Mouse (Mus musculus): ENCODE data around the gene Rhcg. TPM values are rescaled to one million over a fixed set of nuclear protein-coding genes. Genes with fewer than 3 reads are reported as not detected.

Gene Rhcg
- polyA plus RNA-seq, 1 experiment from 2014 or later = 0.65 TPM

DNA sequence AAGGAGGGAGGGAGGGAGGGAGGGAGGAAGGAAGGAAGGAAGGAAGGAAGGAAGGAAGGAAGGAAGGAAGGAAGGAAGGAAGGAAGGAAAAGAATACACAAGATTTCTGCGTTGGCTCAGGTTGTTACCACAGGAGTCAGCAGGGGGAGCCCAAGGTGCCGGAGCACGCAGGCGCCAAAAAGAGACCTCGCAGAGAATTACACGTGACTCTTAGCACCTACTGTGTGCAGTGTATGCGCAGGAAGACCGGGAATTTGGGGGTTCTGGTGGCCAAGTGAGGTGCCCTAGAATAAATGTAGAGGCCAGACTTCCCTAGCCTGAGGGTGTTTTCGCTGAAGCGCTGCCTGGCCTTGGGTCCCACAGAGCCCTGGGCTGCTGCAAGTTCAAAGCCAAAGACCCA is 64.8 kb downstream of the Rhcg start:
- no peaks in the 10 kb centered on the region for H3K9me3 ChIP-seq (ENCODE audit: control insufficient read depth, low read length)
- no peak overlapping the region for H3K4me2 ChIP-seq (ENCODE audit: low read depth, low read length)
- H3K9ac ChIP-seq (ENCODE audit: low read depth, low read length) = no peak overlapping the region
- H3K27me3 ChIP-seq (replicated peaks; ENCODE audit: control insufficient read depth, insufficient read depth, low read length) = peaks cover 93% of the 10 kb centered on the region
- ATAC-seq (ENCODE audit: low read depth) (no peak), DNase-seq (ENCODE audit: low spot score) (no peak)
- no peak overlapping the region for H3K27ac ChIP-seq (replicated peaks; ENCODE audit: low read depth, low read length)
- H3K36me3 ChIP-seq (ENCODE audit: control insufficient read depth, insufficient read depth, low read length) = no peaks in the 10 kb centered on the region
- 2% methylated on average over 9 of the region's 10 CpGs for WGBS
- no peak overlapping the region for H3K4me3 ChIP-seq (ENCODE audit: low read depth, low read length)
- no peaks in the 10 kb centered on the region for H3K4me1 ChIP-seq (ENCODE audit: control insufficient read depth, insufficient read depth, low read length)

DNA sequence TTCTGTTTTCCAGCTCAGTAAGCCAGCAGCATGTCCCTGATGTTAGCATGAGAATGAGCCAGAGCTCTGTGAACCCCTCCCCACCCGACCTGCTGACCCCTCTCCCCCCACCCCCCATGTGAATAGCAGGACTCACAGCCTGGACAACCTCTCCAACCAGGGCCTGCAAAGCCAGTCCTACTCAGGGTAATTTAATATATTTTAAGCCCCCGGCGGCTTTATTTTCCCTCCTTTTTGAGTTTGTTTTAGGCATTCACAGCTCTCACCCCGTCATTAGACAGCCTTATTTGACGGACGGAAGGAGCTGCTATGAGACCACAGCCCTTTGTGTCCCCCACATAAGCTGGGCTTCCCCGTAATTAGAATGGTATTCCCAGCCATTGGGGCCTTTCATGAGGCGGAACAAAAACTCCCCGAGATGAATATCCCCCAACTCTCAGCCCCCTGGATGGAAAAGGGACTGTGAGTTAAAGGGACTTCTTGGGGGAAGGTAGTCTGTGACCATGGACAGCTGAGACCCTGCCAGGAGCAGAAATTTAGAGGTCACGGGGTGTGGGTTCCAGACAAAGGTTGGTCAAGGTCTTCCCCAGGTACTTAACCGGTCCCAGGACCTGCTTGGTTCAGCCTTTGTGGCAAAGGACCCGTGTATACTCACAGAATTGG is 68.4 kb downstream of the Rhcg start:
- ATAC-seq (ENCODE audit: low read depth) = no peak; the same call in 1 of the 2 replicates
- Histone ChIP-seq H3K36me3 (ENCODE audit: control insufficient read depth, insufficient read depth, low read length) (no peaks in the 10 kb centered on the region), H3K9ac (ENCODE audit: low read depth, low read length) (no peak overlapping the region), H3K4me3 (ENCODE audit: low read depth, low read length) (no peak overlapping the region), H3K9me3 (ENCODE audit: control insufficient read depth, low read length) (no peaks in the 10 kb centered on the region), H3K27me3 (replicated peaks; ENCODE audit: control insufficient read depth, insufficient read depth, low read length) (peaks cover 93% of the 10 kb centered on the region), H3K27ac (replicated peaks; ENCODE audit: low read depth, low read length) (no peak overlapping the region), H3K4me1 (ENCODE audit: control insufficient read depth, insufficient read depth, low read length) (no peaks in the 10 kb centered on the region), H3K4me2 (ENCODE audit: low read depth, low read length) (no peak overlapping the region)
- WGBS = 21% methylated on average over 12 of the region's 12 CpGs
- no peak for DNase-seq (ENCODE audit: low spot score)

DNA sequence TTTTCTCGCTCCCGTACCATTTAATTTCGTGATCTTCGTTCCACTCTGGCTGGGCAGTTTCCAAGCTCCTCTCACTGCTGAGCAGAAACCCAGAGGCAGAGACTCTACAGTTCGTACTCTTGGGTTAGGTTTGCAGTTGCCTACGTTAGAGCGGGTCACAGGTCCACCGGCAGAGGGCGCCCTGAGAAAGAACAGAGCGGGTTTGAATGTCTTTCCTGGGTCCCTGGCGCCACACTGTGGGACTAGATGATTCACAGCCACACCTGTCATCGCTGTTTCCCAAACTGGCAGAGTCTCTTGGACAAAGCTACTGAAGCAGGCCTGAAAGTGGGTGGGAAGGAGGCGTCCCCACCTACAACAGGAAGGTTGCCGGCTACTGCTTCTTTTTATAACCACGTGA is 70.4 kb downstream of the Rhcg start:
- ATAC-seq (ENCODE audit: low read depth) (peak; percentile 85), DNase-seq (ENCODE audit: low spot score) (peak; percentile 81)
- under 1% methylated on average over 15 of the region's 15 CpGs for whole genome bisulfite sequencing
- Histone ChIP-seq H3K27ac (replicated peaks; ENCODE audit: low read depth, low read length) (no peak overlapping the region), H3K9me3 (ENCODE audit: control insufficient read depth, low read length) (no peaks in the 10 kb centered on the region), H3K4me3 (ENCODE audit: low read depth, low read length) (no peak overlapping the region), H3K36me3 (ENCODE audit: control insufficient read depth, insufficient read depth, low read length) (no peaks in the 10 kb centered on the region), H3K9ac (ENCODE audit: low read depth, low read length) (no peak overlapping the region), H3K4me2 (ENCODE audit: low read depth, low read length) (no peak overlapping the region), H3K27me3 (replicated peaks; ENCODE audit: control insufficient read depth, insufficient read depth, low read length) (peaks cover 94% of the 10 kb centered on the region), H3K4me1 (ENCODE audit: control insufficient read depth, insufficient read depth, low read length) (no peaks in the 10 kb centered on the region)

DNA sequence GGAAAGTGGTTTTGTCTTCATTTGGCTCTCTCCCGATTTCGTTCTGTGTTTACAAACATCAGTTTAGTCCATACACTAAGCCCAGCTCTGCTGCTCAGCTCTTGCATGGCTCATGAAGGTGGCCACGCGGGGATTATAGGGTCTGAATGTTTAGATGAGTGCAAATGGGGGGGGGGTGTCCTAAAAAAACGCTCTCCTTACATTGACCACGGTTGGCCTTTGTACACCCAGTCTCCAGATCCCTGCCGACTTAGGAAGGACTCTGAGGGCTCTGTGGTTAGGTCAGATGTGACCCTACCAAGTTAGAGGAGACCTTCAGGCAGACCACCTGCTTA is 72.4 kb downstream of the Rhcg start:
- no peak overlapping the region for H3K4me3 ChIP-seq (ENCODE audit: low read depth, low read length)
- H3K27me3 ChIP-seq (replicated peaks; ENCODE audit: control insufficient read depth, insufficient read depth, low read length) = peaks cover 95% of the 10 kb centered on the region
- WGBS = 5% methylated on average over 7 of the region's 7 CpGs
- H3K36me3 ChIP-seq (ENCODE audit: control insufficient read depth, insufficient read depth, low read length) = no peaks in the 10 kb centered on the region
- no peaks in the 10 kb centered on the region for H3K4me1 ChIP-seq (ENCODE audit: control insufficient read depth, insufficient read depth, low read length)
- DNase-seq (ENCODE audit: low spot score) (no peak), ATAC-seq (ENCODE audit: low read depth) (no peak)
- no peaks in the 10 kb centered on the region for H3K9me3 ChIP-seq (ENCODE audit: control insufficient read depth, low read length)
- no peak overlapping the region for H3K27ac ChIP-seq (replicated peaks; ENCODE audit: low read depth, low read length)
- H3K9ac ChIP-seq (ENCODE audit: low read depth, low read length) = no peak overlapping the region
- no peak overlapping the region for H3K4me2 ChIP-seq (ENCODE audit: low read depth, low read length)

DNA sequence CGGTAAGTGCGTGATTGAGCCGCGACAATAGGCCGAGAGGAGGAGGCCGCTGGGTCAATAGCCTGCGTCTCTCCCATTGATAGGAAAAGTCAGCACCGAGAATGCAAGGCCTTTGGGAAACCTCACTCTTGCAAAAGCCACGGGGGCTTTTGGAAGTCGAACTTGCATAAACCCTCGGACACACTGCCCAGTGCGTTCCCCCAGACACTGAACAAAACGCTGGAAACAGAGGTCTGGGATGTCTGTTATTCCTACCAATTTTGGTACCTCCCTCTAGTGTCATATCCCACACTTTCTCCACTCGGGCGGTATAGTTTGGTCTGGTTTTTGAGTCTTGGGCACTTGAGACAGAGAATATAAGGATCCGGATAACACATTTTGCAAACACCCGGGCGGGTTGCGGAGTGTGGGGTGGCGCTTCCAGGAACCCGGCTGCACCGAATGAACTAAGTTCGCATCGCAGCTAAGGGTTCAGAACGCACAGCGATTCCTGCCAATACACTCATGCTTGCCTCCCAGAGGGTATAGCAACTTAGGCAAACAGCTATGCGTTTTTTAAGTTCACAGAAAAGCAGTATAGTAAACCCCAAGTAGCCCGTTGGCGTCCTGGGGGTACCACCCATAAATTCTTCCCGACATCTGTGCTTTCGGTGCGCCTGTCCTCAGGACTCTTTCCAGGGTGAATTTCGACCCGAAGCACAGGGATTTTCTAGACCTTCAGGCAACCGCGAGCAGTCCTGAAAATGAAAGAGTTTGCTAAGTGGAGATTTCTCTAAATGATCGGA is 73.0 kb downstream of the Rhcg start:
- no peak for DNase-seq (ENCODE audit: low spot score)
- 2% methylated on average over 35 of the region's 37 CpGs for WGBS
- ATAC-seq (ENCODE audit: low read depth) = no peak
- Histone ChIP-seq H3K4me1 (ENCODE audit: control insufficient read depth, insufficient read depth, low read length) (no peaks in the 10 kb centered on the region), H3K9ac (ENCODE audit: low read depth, low read length) (no peak overlapping the region), H3K36me3 (ENCODE audit: control insufficient read depth, insufficient read depth, low read length) (no peaks in the 10 kb centered on the region), H3K27me3 (replicated peaks; ENCODE audit: control insufficient read depth, insufficient read depth, low read length) (peaks cover 95% of the 10 kb centered on the region), H3K4me2 (ENCODE audit: low read depth, low read length) (no peak overlapping the region), H3K27ac (replicated peaks; ENCODE audit: low read depth, low read length) (no peak overlapping the region), H3K4me3 (ENCODE audit: low read depth, low read length) (no peak overlapping the region), H3K9me3 (ENCODE audit: control insufficient read depth, low read length) (no peaks in the 10 kb centered on the region)

Other genes with a start within 250 kb of the Rhcg start
- gene Rlbp1, start 230.6 kb downstream of the Rhcg start, polyA plus RNA-seq (2014; fragmentation: Nextera tagmentation; extraction: Ambion mirVana) = 2.5 and 3.4 TPM in 2 replicates
- 8.2 and 8.3 TPM in 2 replicates for gene Fanci, start 225.7 kb downstream of the Rhcg start, polyA plus RNA-seq (2014; fragmentation: Nextera tagmentation; extraction: Ambion mirVana)
- 33.3 and 38.7 TPM in 2 replicates for gene Polg, start 151.3 kb downstream of the Rhcg start, polyA plus RNA-seq (2014; fragmentation: Nextera tagmentation; extraction: Ambion mirVana)
- gene Ticrr, start 42.5 kb upstream of the Rhcg start, polyA plus RNA-seq (2014; fragmentation: Nextera tagmentation; extraction: Ambion mirVana) = 7.4 and 7.7 TPM in 2 replicates
- gene Kif7, start 98.1 kb upstream of the Rhcg start, polyA plus RNA-seq (2014; fragmentation: Nextera tagmentation; extraction: Ambion mirVana) = 5.3 and 6.2 TPM in 2 replicates
- 0.50 and 1.7 TPM in 2 replicates for gene Plin1, start 115.2 kb upstream of the Rhcg start, polyA plus RNA-seq (2014; fragmentation: Nextera tagmentation; extraction: Ambion mirVana)
- 9.2 and 9.4 TPM in 2 replicates for gene Pex11a, start 125.5 kb upstream of the Rhcg start, polyA plus RNA-seq (2014; fragmentation: Nextera tagmentation; extraction: Ambion mirVana)
- 0.17 and 1.3 TPM in 2 replicates for gene Wdr93, start 125.5 kb upstream of the Rhcg start, polyA plus RNA-seq (2014; fragmentation: Nextera tagmentation; extraction: Ambion mirVana)
- 0.21 and 0.35 TPM in 2 replicates for gene Mesp1, start 176.1 kb upstream of the Rhcg start, polyA plus RNA-seq (2014; fragmentation: Nextera tagmentation; extraction: Ambion mirVana)
- 0.72 and 0.98 TPM in 2 replicates for gene Mesp2, start 193.1 kb upstream of the Rhcg start, polyA plus RNA-seq (2014; fragmentation: Nextera tagmentation; extraction: Ambion mirVana)
- gene Anpep, start 243.4 kb upstream of the Rhcg start, polyA plus RNA-seq (2014; fragmentation: Nextera tagmentation; extraction: Ambion mirVana) = 20.8 and 30.5 TPM in 2 replicates